Mouse (Mus musculus) MEL (cell line): ENCODE data around the gene Ung. TPM values are rescaled to one million over a fixed set of nuclear protein-coding genes. Genes with fewer than 3 reads are reported as not detected.

Source experiments
- DNase-seq: peaks from one replicate; pipeline ENCODE4 v3.0.0; 2011; ENCODE audit warnings: low read depth, low spot score
- H3K27ac ChIP-seq: 2 replicates; pipeline ENCODE4 v1.5.1; 2012; ENCODE audit warnings: low read depth, mild to moderate bottlenecking, control low read depth, low read length, moderate library complexity; ENCODE audit not compliant: control insufficient read depth
- H3K27me3 ChIP-seq, 2 experiments: fragments of 150-350 bp in 1 of 2; sonication (generic) in 1 of 2; 2 replicates each; pipeline ENCODE4 v1.6.1; 2012; ENCODE audit warnings: low read length in 2 of 2, mild to moderate bottlenecking in 2 of 2, improper control_type of control experiment in 1 of 2, moderate library complexity in 1 of 2; ENCODE audit not compliant: insufficient read depth in 2 of 2, control insufficient read depth in 1 of 2
- H3K36me3 ChIP-seq, 2 experiments: 2 replicates each; pipeline ENCODE4 v1.6.1; 2012 to 2014; ENCODE audit warnings: low read length in 2 of 2, improper control_type of control experiment in 1 of 2, inconsistent platforms in 1 of 2, mild to moderate bottlenecking in 1 of 2; ENCODE audit not compliant: insufficient read depth in 2 of 2, control insufficient read depth in 1 of 2
- H3K4me1 ChIP-seq, 2 experiments: fragments of 150-350 bp in 1 of 2; sonication (generic) in 1 of 2; 2 replicates each; pipeline ENCODE4 v1.6.1; 2012; ENCODE audit warnings: low read length in 2 of 2, improper control_type of control experiment in 1 of 2, mild to moderate bottlenecking in 1 of 2; ENCODE audit not compliant: insufficient read depth in 2 of 2, control insufficient read depth in 1 of 2
- H3K4me3 ChIP-seq, 2 experiments: fragments of 150-350 bp in 1 of 2; sonication (generic) in 1 of 2; 2 replicates each; pipeline ENCODE4 v1.5.1; 2012; ENCODE audit warnings: low read depth in 2 of 2, low read length in 2 of 2, mild to moderate bottlenecking in 2 of 2, moderate library complexity in 2 of 2, control low read depth in 1 of 2, improper control_type of control experiment in 1 of 2; ENCODE audit not compliant: control insufficient read depth in 1 of 2, insufficient read depth in 1 of 2
- H3K79me2 ChIP-seq: 2 replicates; pipeline ENCODE4 v1.6.1; 2012; ENCODE audit warnings: mild to moderate bottlenecking, low read length, moderate library complexity; ENCODE audit not compliant: control insufficient read depth, poor library complexity, insufficient read depth
- H3K9ac ChIP-seq: 2 replicates; pipeline ENCODE4 v1.6.1; 2012; ENCODE audit warnings: low read depth, mild to moderate bottlenecking, control low read depth, low read length, moderate library complexity; ENCODE audit not compliant: control insufficient read depth, poor library complexity, severe bottlenecking
- H3K9me3 ChIP-seq: fragments of 150-350 bp; sonication (generic); replicated peaks from 2 replicates; pipeline ENCODE4 v1.6.1; 2012; ENCODE audit warnings: mild to moderate bottlenecking, low read length, improper control_type of control experiment, moderate library complexity; ENCODE audit not compliant: insufficient read depth
- CHD2 ChIP-seq: IDR thresholded peaks from 2 replicates; pipeline ENCODE4 v1.6.1; 2011; ENCODE audit warnings: low read length, improper control_type of control experiment
- CTCF ChIP-seq, 3 experiments: IDR thresholded peaks in 2 of 3; conservative IDR thresholded peaks in 1 of 3; 2 replicates each; pipeline ENCODE4 v1.5.1; 2011 to 2012; ENCODE audit warnings: low read length in 3 of 3, low read depth in 2 of 3, mild to moderate bottlenecking in 2 of 3, improper control_type of control experiment in 1 of 3, inconsistent platforms in 1 of 3, mixed read lengths in 1 of 3, moderate library complexity in 1 of 3; ENCODE audit not compliant: control insufficient read depth in 1 of 3, insufficient read depth in 1 of 3, poor library complexity in 1 of 3, severe bottlenecking in 1 of 3
- ELF1 ChIP-seq: IDR thresholded peaks from 2 replicates; pipeline ENCODE4 v1.6.1; 2014; ENCODE audit warnings: low read depth, mild to moderate bottlenecking, inconsistent platforms, low read length, improper control_type of control experiment, moderate library complexity
- EP300 ChIP-seq, 2 experiments: IDR thresholded peaks; 2 replicates each; pipeline ENCODE4 v1.6.1; 2011; ENCODE audit warnings: improper control_type of control experiment in 2 of 2, low read length in 2 of 2, low read depth in 1 of 2, mild to moderate bottlenecking in 1 of 2
- GATA1 ChIP-seq: IDR thresholded peaks from 2 replicates; pipeline ENCODE4 v1.6.1; 2011; ENCODE audit warnings: low read depth, low read length, improper control_type of control experiment
- HCFC1 ChIP-seq: IDR thresholded peaks from 2 replicates; pipeline ENCODE4 v1.6.1; 2012; ENCODE audit warnings: low read depth, mild to moderate bottlenecking, inconsistent platforms, low read length, improper control_type of control experiment, moderate library complexity
- MAX ChIP-seq: IDR thresholded peaks from 2 replicates; pipeline ENCODE4 v1.6.1; 2011; ENCODE audit warnings: low read length, improper control_type of control experiment
- MAZ ChIP-seq: IDR thresholded peaks from 2 replicates; pipeline ENCODE4 v1.6.1; 2012; ENCODE audit warnings: low read depth, mild to moderate bottlenecking, inconsistent platforms, low read length, improper control_type of control experiment
- MEF2A ChIP-seq: IDR thresholded peaks from 2 replicates; pipeline ENCODE4 v1.6.1; 2014; ENCODE audit warnings: low read depth, mild to moderate bottlenecking, inconsistent platforms, low read length, improper control_type of control experiment; ENCODE audit not compliant: poor library complexity, insufficient replicate concordance, severe bottlenecking; ENCODE audit errors: extremely low read depth
- MXI1 ChIP-seq: IDR thresholded peaks from 2 replicates; pipeline ENCODE4 v1.6.1; 2011; ENCODE audit warnings: mild to moderate bottlenecking, low read depth, low read length, improper control_type of control experiment
- MYB ChIP-seq: IDR thresholded peaks from 2 replicates; pipeline ENCODE4 v1.6.1; 2011; ENCODE audit warnings: mild to moderate bottlenecking, low read depth, low read length, improper control_type of control experiment
- POLR2A ChIP-seq, 2 experiments: IDR thresholded peaks; 2 replicates each; pipeline ENCODE4 v1.6.1; 2011 to 2012; ENCODE audit warnings: low read length in 2 of 2, mild to moderate bottlenecking in 2 of 2, control low read depth in 1 of 2, improper control_type of control experiment in 1 of 2, low read depth in 1 of 2, moderate library complexity in 1 of 2; ENCODE audit not compliant: control insufficient read depth in 1 of 2, insufficient read depth in 1 of 2, poor library complexity in 1 of 2
- POLR2AphosphoS2 ChIP-seq: IDR thresholded peaks from 2 replicates; pipeline ENCODE4 v1.6.1; 2011; ENCODE audit warnings: low read length, improper control_type of control experiment
- POLR2AphosphoS5 ChIP-seq: IDR thresholded peaks from 2 replicates; pipeline ENCODE4 v1.6.1; 2012; ENCODE audit warnings: low read depth, borderline replicate concordance, mild to moderate bottlenecking, inconsistent platforms, low read length, moderate library complexity, mixed read lengths
- RCOR1 ChIP-seq: IDR thresholded peaks from 2 replicates; pipeline ENCODE4 v1.6.1; 2012; ENCODE audit warnings: low read depth, mild to moderate bottlenecking, inconsistent platforms, low read length, improper control_type of control experiment
- SIN3A ChIP-seq: IDR thresholded peaks from 2 replicates; pipeline ENCODE4 v1.6.1; 2012; ENCODE audit warnings: low read length, improper control_type of control experiment, inconsistent platforms
- SMC3 ChIP-seq: IDR thresholded peaks from 2 replicates; pipeline ENCODE4 v1.6.1; 2011; ENCODE audit warnings: low read depth, low read length, improper control_type of control experiment
- TBP ChIP-seq: IDR thresholded peaks from 2 replicates; pipeline ENCODE4 v1.8.0; 2011; ENCODE audit warnings: low read depth, low read length, improper control_type of control experiment
- USF1 ChIP-seq: IDR thresholded peaks from 2 replicates; pipeline ENCODE4 v1.6.1; 2014; ENCODE audit warnings: low read depth, mild to moderate bottlenecking, inconsistent platforms, low read length, improper control_type of control experiment, moderate library complexity
- ZKSCAN1 ChIP-seq: IDR thresholded peaks from 2 replicates; pipeline ENCODE4 v1.6.1; 2012; ENCODE audit warnings: low read depth, mild to moderate bottlenecking, inconsistent platforms, low read length, improper control_type of control experiment, moderate library complexity
- ZNF384 ChIP-seq: IDR thresholded peaks from 2 replicates; pipeline ENCODE4 v1.6.1; 2012; ENCODE audit warnings: low read depth, mild to moderate bottlenecking, inconsistent platforms, low read length, improper control_type of control experiment
- polyA plus RNA-seq, 2 experiments: library from polyadenylated mRNA; stranded (reverse) in 1 of 2; unstranded in 1 of 2; fragments of >175 nt in 1 of 2; fragments of >200 nt in 1 of 2; gene quantifications; 2 replicates each; pipeline versions ENCODE4 v1.2.1 to v1.2.4; 2012; ENCODE audit warnings: low replicate concordance in 2 of 2, low read depth in 1 of 2; ENCODE audit not compliant: insufficient read length in 2 of 2, insufficient read depth in 1 of 2, missing spikeins in 1 of 2
- total RNA-seq: library from RNA; depleted of rRNA; stranded (reverse); fragments of 300-350 nt; gene quantifications from 2 replicates; pipeline ENCODE4 v1.2.3, GENCODE M21; 2012

The Ung gene
- total and polyA plus RNA-seq, 3 experiments: 22.1 to 62.2 TPM; not detected in 1

GRCm38 (mm10) chr5:114173877-114174581 lies 43.8 kb downstream of the Ung start:
- TF ChIP-seq SIN3A (no peak; the same call in 1 of the 2 replicates), HCFC1 (0 out of 2 replicates have a peak, but pooled peaks have one; percentile 4), ELF1 (no peak), USF1 (no peak), SMC3 (no peak), GATA1 (no peak), ZNF384 (no peak)
- Histone ChIP-seq H3K27me3 (no peaks in the 10 kb centered on the region), H3K9ac (peak overlapping the region; percentile 33), H3K27ac (no peak overlapping the region), H3K4me3 (peak overlapping the region; percentile 48 to 54), H3K9me3 (no peaks in the 10 kb centered on the region), H3K4me1 (peaks cover 4 to 7% of the 10 kb centered on the region in 2 experiments; a peak in 1 of 4 replicates), H3K79me2 (no peaks in the 10 kb centered on the region; the same call in 1 of the 2 replicates), H3K36me3 (no peaks in the 10 kb centered on the region; a peak in 1 of 4 replicates)
- peak; percentile 50 for DNase-seq

- peaks cover 4 to 7% of the 10 kb centered on the region in 2 experiments; a peak in 1 of 4 replicates for H3K4me1 ChIP-seq
- no peaks in the 10 kb centered on the region for H3K9me3 ChIP-seq
- no peak overlapping the region for H3K27ac ChIP-seq
- H3K9ac ChIP-seq: peak overlapping the region; percentile 33
- DNase-seq: peak; percentile 79
- H3K79me2 ChIP-seq: no peaks in the 10 kb centered on the region; the same call in 1 of the 2 replicates
- no peaks in the 10 kb centered on the region for H3K27me3 ChIP-seq
- H3K36me3 ChIP-seq: no peaks in the 10 kb centered on the region; a peak in 1 of 4 replicates
- TF ChIP-seq TBP (no peak), SMC3 (peak; percentile 27; the same call in 1 of the 2 replicates), POLR2A (IDR thresholded peaks at IDR 0.05; ENCODE audit: control insufficient read depth in 1 of 2, insufficient read depth in 1 of 2, low read depth in 1 of 2, low read length in 2 of 2, poor library complexity in 1 of 2) (no peak), MXI1 (0 out of 2 replicates have a peak, but pooled peaks have one; percentile 42), ELF1 (no peak), HCFC1 (peak; percentile 39; the same call in 1 of the 2 replicates), POLR2AphosphoS5 (no peak), EP300 (IDR thresholded peaks at IDR 0.05; ENCODE audit: low read depth in 1 of 2, low read length in 2 of 2) (no peak), CTCF (IDR thresholded peaks at IDR 0.05 in 2 of 3, conservative IDR thresholded peaks at IDR 0.05 in 1 of 3; ENCODE audit: control insufficient read depth in 1 of 3, insufficient read depth in 1 of 3, low read depth in 2 of 3, low read length in 3 of 3, poor library complexity in 1 of 3, severe bottlenecking in 1 of 3) (peak; percentile 60 to 70 (median 67)), MAZ (peak; percentile 18; the same call in 1 of the 2 replicates), USF1 (no peak), MEF2A (no peak), SIN3A (peak; percentile 46; the same call in 1 of the 2 replicates), MYB (no peak), POLR2AphosphoS2 (no peak), RCOR1 (no peak), MAX (peak; percentile 30; the same call in 1 of the 2 replicates), CHD2 (peak; percentile 7; the same call in 1 of the 2 replicates), ZKSCAN1 (no peak)
- peak overlapping the region; percentile 48 to 54 for H3K4me3 ChIP-seq
Measured at GRCm38 (mm10) chr5:114174639-114175038, 44.5 kb downstream of the Ung start.
